Mouse (Mus musculus) kidney, postnatal 0 days (tissue): ENCODE measurements around the gene Kat14. TPM values are rescaled to one million over a fixed set of nuclear protein-coding genes. Genes with fewer than 3 reads are reported as not detected.
A peak's percentile ranks its signal among the peaks of the same experiment; 100 is the strongest.

Experiments used
- ATAC-seq: fragments of 200-750 bp; cut with Nextera tagmentation; replicated peaks from 2 replicates; pipeline ENCODE4 v1.8.0; 2017; ENCODE audit warnings: low read depth, moderate number of reproducible peaks, moderate TSS enrichment, moderate library complexity; ENCODE audit not compliant: low FRiP score
- DNase-seq: peaks from one replicate; pipeline ENCODE4 v3.0.0-alpha.2; 2016; ENCODE audit warnings: low spot score
- H3K27ac ChIP-seq: fragments of 300-500 bp; sonication (generic); 2 replicates; pipeline ENCODE4 v1.5.1; 2014; ENCODE audit warnings: mild to moderate bottlenecking
- H3K27me3 ChIP-seq: fragments of 300-500 bp; sonication (generic); 2 replicates; pipeline ENCODE4 v1.6.1; 2014; ENCODE audit warnings: low read length, mixed read lengths; ENCODE audit not compliant: insufficient read depth
- H3K36me3 ChIP-seq: fragments of 300-500 bp; sonication (generic); 2 replicates; pipeline ENCODE4 v1.6.1; 2014; ENCODE audit warnings: low read length, mixed read lengths; ENCODE audit not compliant: insufficient read depth
- H3K4me1 ChIP-seq: fragments of 300-500 bp; sonication (generic); replicated peaks from 2 replicates; pipeline ENCODE4 v1.6.1; 2014; ENCODE audit warnings: antibody characterized with exemption, low read length, mixed read lengths; ENCODE audit not compliant: insufficient read depth
- H3K4me2 ChIP-seq: fragments of 300-500 bp; sonication (generic); 2 replicates; pipeline ENCODE4 v1.6.1; 2014; ENCODE audit warnings: mild to moderate bottlenecking, low read length, moderate library complexity, mixed read lengths
- H3K4me3 ChIP-seq: fragments of 300-500 bp; sonication (generic); replicated peaks from 2 replicates; pipeline ENCODE4 v1.5.1; 2014; ENCODE audit warnings: low read depth, low read length
- H3K9ac ChIP-seq: fragments of 300-500 bp; sonication (generic); 2 replicates; pipeline ENCODE4 v1.6.1; 2014; ENCODE audit warnings: low read depth, low read length
- H3K9me3 ChIP-seq: fragments of 300-500 bp; sonication (generic); replicated peaks from 2 replicates; pipeline ENCODE4 v1.6.1; 2016; ENCODE audit warnings: low read length, inconsistent platforms, mixed read lengths
- CTCF ChIP-seq: IDR thresholded peaks from 2 replicates; pipeline ENCODE4 v1.5.1; 2016; ENCODE audit warnings: antibody characterized with exemption, low read depth, mild to moderate bottlenecking, moderate library complexity
- WGBS: fragments of 180-500 bp; shearing (Covaris S2); extraction: QIAGEN DNeasy Blood & Tissue Kit; methylation state at CpG from one replicate; pipeline ENCODE4 v1.1.7; 2014; 5-methylcytosine and 5-hydroxymethylcytosine counted together
- polyA plus RNA-seq: library from polyadenylated mRNA; unstranded; fragments of >200 nt; fragmentation: Nextera tagmentation; extraction: Ambion mirVana; gene quantifications from 2 replicates; pipeline ENCODE4 v1.2.1, GENCODE M21; 2015

Gene Kat14
- polyA plus RNA-seq, 1 experiment from 2014 or later: 37.5 TPM

DNA sequence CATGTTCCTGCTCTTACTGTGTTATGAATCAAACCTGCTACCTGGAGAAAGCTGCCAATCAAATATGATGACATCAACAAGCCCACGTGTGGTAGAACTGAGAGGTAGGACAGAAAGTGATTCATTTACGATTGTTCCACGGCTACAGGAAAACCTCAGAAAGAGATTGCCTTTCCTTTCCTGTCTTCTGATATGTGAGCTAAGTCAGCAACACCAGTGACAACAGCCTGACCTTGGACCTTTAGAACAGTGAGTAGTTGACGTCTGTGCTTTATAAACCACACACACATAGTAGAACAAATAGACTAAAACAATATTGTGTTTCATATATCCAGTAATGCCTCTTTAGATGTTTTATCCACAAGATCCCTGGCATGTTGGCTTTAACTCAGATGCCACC, 25.6 kb upstream of the Kat14 start:
- Histone ChIP-seq H3K9me3 (no peaks in the 10 kb centered on the region), H3K27me3 (no peaks in the 10 kb centered on the region), H3K9ac (no peak overlapping the region), H3K27ac (no peak overlapping the region), H3K4me1 (no peaks in the 10 kb centered on the region), H3K4me2 (no peak overlapping the region), H3K36me3 (no peaks in the 10 kb centered on the region), H3K4me3 (no peak overlapping the region)
- 48% methylated on average over 4 of the region's 4 CpGs for WGBS
- TF ChIP-seq CTCF: no peak
- DNase-seq: no peak
- no peak for ATAC-seq

DNA sequence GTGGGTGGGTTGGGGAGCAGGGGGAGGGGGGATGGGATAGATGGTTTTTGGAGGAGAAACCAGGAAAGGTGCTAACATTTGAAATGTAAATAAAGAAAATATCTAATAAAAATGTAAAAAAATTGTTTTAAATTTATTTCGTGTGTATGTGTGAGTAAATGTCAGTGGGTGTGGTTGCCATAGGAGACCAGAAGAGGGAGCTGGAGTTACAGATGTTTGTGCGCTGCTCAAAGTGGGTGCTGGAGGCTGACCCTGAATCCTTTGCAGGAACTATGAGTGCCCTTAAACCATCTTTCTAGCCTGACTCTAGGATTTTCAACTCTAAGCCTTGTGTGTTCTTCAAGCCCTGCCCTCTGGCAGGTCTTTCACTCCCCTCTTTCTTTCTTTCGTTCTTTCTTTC, 20.3 kb upstream of the Kat14 start:
- H3K27ac ChIP-seq: no peak overlapping the region
- no peaks in the 10 kb centered on the region for H3K27me3 ChIP-seq
- 80% methylated on average over 3 of the region's 3 CpGs for WGBS
- no peaks in the 10 kb centered on the region for H3K4me1 ChIP-seq
- H3K9me3 ChIP-seq: no peaks in the 10 kb centered on the region
- peak; percentile 33; the same call in 1 of the 2 replicates for TF ChIP-seq CTCF
- H3K4me2 ChIP-seq: no peak overlapping the region
- ATAC-seq: no peak
- no peak overlapping the region for H3K4me3 ChIP-seq
- no peak overlapping the region for H3K9ac ChIP-seq
- DNase-seq: no peak
- no peaks in the 10 kb centered on the region for H3K36me3 ChIP-seq

DNA sequence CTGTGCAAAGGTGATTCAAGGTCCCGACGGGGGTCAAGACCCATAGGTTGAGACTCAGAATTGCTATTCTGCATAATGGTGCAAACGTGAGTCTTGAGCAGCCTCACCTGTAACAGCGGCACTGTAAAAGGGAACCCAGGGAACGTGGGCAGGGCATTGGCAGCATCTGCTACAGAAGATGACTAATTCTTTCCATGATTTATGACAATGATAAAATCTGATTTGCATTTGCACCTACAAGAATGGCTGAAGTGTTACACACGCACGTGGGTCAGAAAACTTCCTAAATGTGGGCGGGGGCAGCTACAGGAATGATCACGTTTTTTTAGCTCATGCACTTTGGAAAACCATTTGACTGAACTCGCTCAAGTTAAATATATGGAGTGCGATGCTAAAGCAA, 15.9 kb upstream of the Kat14 start:
- no peak overlapping the region for H3K4me2 ChIP-seq
- no peak for ATAC-seq
- no peaks in the 10 kb centered on the region for H3K27me3 ChIP-seq
- H3K27ac ChIP-seq: no peak overlapping the region
- no peaks in the 10 kb centered on the region for H3K36me3 ChIP-seq
- H3K9me3 ChIP-seq: no peaks in the 10 kb centered on the region
- no peaks in the 10 kb centered on the region for H3K4me1 ChIP-seq
- no peak for DNase-seq
- no peak overlapping the region for H3K9ac ChIP-seq
- no peak for TF ChIP-seq CTCF
- 80% methylated on average over 11 of the region's 11 CpGs for WGBS
- H3K4me3 ChIP-seq: no peak overlapping the region

DNA sequence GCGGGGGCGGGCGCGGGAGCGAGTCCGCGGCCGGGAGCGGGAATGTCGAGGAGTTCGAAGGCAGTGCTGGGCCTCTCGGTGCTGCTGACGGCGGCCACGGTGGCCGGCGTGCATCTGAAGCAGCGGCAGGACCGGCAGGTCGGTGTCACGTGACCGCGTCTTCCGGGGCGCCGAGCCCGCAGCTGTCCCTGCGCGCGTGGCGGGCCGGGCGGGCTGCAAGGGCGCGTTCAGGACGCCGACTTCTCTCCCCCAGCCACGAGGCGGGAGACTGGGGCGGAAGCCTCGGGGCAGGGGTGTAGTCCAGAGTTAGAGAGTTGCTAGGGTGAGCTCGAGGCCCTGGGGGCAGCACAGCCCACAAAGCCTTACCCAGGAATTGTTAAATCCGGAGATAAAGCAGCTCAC, 238 bp downstream of the Kat14 start:
- DNase-seq: no peak

DNA sequence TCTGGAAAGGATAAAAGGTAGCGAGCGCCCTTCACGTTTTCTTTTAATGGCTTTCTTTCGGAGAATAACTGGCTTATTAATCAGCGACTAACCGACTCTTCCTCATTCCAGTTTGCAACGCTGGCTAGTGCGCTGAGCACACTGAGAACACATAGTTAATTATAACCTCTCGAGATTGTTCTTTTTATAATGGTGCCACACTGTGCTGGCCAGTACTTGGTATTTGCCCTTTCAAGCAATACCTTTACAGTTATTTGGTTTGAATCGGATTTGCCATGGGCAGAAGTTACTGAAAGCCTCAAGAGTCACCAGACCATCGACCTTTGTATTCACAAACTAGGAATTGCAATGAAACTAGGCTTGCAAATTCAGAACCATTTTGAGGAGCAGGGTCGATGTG, 728 bp downstream of the Kat14 start:
- DNase-seq (peak; percentile 53), ATAC-seq (0 out of 2 replicates have a peak, but pooled peaks have one; percentile 29)

More for the DNA sequence above, 238 bp downstream of the Kat14 start:
- peak overlapping the region; percentile 96 for H3K27ac ChIP-seq
- peak overlapping the region; percentile 82 for H3K9ac ChIP-seq
- peak overlapping the region; percentile 89 for H3K4me3 ChIP-seq
- H3K4me1 ChIP-seq: peaks cover 4% of the 10 kb centered on the region
- H3K4me2 ChIP-seq: peak overlapping the region; percentile 68
- H3K27me3 ChIP-seq: no peaks in the 10 kb centered on the region
- peak; percentile 83 for ATAC-seq
- H3K9me3 ChIP-seq: no peaks in the 10 kb centered on the region
- under 1% methylated on average over 35 of the region's 43 CpGs for WGBS
- peaks cover 8% of the 10 kb centered on the region; the same call in 1 of the 2 replicates for H3K36me3 ChIP-seq
- TF ChIP-seq CTCF: no peak

DNA sequence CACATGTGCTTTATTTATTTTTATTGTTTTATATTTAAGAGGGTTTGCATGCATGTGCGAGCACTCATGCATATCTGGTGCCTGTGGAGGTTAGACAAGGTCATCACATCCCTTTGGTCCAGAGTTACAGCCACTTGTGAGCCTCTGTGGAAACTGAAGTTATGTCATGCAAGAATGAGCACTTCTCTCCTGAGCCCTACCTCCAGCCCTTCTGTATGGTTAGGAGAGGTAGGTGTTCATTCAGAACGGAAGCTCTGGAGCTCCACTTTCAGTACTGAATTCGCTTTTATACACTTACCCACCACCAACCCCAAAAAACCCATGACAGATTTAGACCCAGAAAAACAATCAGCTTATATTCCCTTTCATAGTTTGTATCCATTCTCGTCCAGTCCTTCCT, 2.8 kb downstream of the Kat14 start:
- no peak overlapping the region for H3K9ac ChIP-seq
- no peak for TF ChIP-seq CTCF
- peaks cover 26% of the 10 kb centered on the region for H3K36me3 ChIP-seq
- H3K4me1 ChIP-seq: peaks cover 4% of the 10 kb centered on the region
- no peaks in the 10 kb centered on the region for H3K27me3 ChIP-seq
- no peak overlapping the region for H3K4me3 ChIP-seq
- WGBS: 62% methylated on average over 4 of the region's 4 CpGs
- H3K9me3 ChIP-seq: no peaks in the 10 kb centered on the region
- no peak for DNase-seq
- no peak overlapping the region for H3K27ac ChIP-seq
- H3K4me2 ChIP-seq: no peak overlapping the region
- ATAC-seq: no peak

More for the DNA sequence above, 728 bp downstream of the Kat14 start:
- no peaks in the 10 kb centered on the region for H3K9me3 ChIP-seq
- peaks cover 12% of the 10 kb centered on the region; the same call in 1 of the 2 replicates for H3K36me3 ChIP-seq
- no peaks in the 10 kb centered on the region for H3K27me3 ChIP-seq
- no peak for TF ChIP-seq CTCF
- H3K9ac ChIP-seq: peak overlapping the region; percentile 82
- H3K4me3 ChIP-seq: peak overlapping the region; percentile 89
- H3K27ac ChIP-seq: peak overlapping the region; percentile 96
- under 1% methylated on average over 12 of the region's 12 CpGs for WGBS
- H3K4me2 ChIP-seq: peak overlapping the region; percentile 68
- H3K4me1 ChIP-seq: peaks cover 4% of the 10 kb centered on the region

DNA sequence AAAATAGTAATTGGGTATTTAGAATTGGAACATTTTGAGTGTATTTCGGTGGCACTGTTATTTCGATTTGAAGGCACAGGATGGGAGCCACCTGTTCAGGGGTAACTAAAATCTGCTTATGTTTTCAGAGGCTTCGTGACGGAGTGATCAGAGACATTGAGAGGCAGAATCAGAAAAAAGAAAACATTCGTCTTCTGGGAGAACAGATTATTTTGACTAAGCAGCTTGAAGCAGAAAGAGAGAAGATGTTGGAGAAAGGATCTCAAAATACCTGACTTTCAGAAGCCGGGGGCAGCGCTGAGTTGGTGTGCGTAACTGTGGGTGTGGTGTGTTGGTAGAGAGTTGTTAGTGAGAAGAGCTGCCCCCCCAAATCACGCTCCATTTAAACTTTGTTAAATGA, 4.3 kb downstream of the Kat14 start:
- DNase-seq (no peak), ATAC-seq (no peak)
- Histone ChIP-seq H3K9me3 (no peaks in the 10 kb centered on the region), H3K36me3 (peaks cover 38% of the 10 kb centered on the region), H3K4me3 (no peak overlapping the region), H3K27ac (no peak overlapping the region), H3K27me3 (no peaks in the 10 kb centered on the region), H3K4me1 (peaks cover 4% of the 10 kb centered on the region), H3K4me2 (no peak overlapping the region), H3K9ac (no peak overlapping the region)
- WGBS: 87% methylated on average over 9 of the region's 9 CpGs
- no peak for TF ChIP-seq CTCF
